Mouse (Mus musculus) ES-E14 (cell line): Measurements from ENCODE around the gene Stat6. TPM values are rescaled to one million over a fixed set of nuclear protein-coding genes. Genes with fewer than 3 reads are reported as not detected.

ENCODE experiments used
- DNase-seq: peaks from one replicate; pipeline ENCODE4 v3.0.0-alpha.2; 2013; ENCODE audit warnings: low read depth, low spot score
- H3K27ac ChIP-seq: 2 replicates; pipeline ENCODE4 v1.5.1; 2012; ENCODE audit warnings: low read depth, mild to moderate bottlenecking, low read length, moderate library complexity, mixed read lengths; ENCODE audit not compliant: poor library complexity, insufficient read depth, severe bottlenecking
- H3K36me3 ChIP-seq: 2 replicates; pipeline ENCODE4 v1.6.1; 2012; ENCODE audit warnings: mild to moderate bottlenecking, low read length, moderate library complexity, mixed read lengths; ENCODE audit not compliant: control insufficient read depth, poor library complexity, insufficient read depth, severe bottlenecking
- H3K4me1 ChIP-seq, 2 experiments: fragments of 150-350 bp in 1 of 2; sonication (generic) in 1 of 2; 2 replicates each; pipeline ENCODE4 v1.6.1; 2012; ENCODE audit warnings: low read length in 2 of 2, mild to moderate bottlenecking in 1 of 2, mixed read lengths in 1 of 2; ENCODE audit not compliant: control insufficient read depth in 2 of 2, insufficient read depth in 2 of 2, poor library complexity in 1 of 2
- H3K4me3 ChIP-seq, 2 experiments: fragments of 150-350 bp in 1 of 2; sonication (generic) in 1 of 2; 2 replicates each; pipeline ENCODE4 v1.5.1; 2012; ENCODE audit warnings: low read length in 2 of 2, low read depth in 1 of 2, mild to moderate bottlenecking in 1 of 2, mixed read lengths in 1 of 2; ENCODE audit not compliant: insufficient read depth in 1 of 2, poor library complexity in 1 of 2, severe bottlenecking in 1 of 2
- H3K9ac ChIP-seq: 2 replicates; pipeline ENCODE4 v1.6.1; 2012; ENCODE audit warnings: low read depth, mild to moderate bottlenecking, low read length, mixed read lengths; ENCODE audit not compliant: poor library complexity, insufficient read depth, severe bottlenecking
- H3K9me3 ChIP-seq: fragments of 150-350 bp; sonication (generic); 2 replicates; pipeline ENCODE4 v1.6.1; 2012; ENCODE audit warnings: low read depth, mild to moderate bottlenecking, low read length; ENCODE audit not compliant: control insufficient read depth, insufficient read depth
- CHD2 ChIP-seq: IDR thresholded peaks from 2 replicates; pipeline ENCODE4 v1.6.1; 2014; ENCODE audit warnings: mild to moderate bottlenecking, low read depth, low read length, inconsistent platforms
- HCFC1 ChIP-seq: IDR thresholded peaks from 2 replicates; pipeline ENCODE4 v1.6.1; 2012; ENCODE audit warnings: low read length, inconsistent platforms, borderline replicate concordance; ENCODE audit not compliant: insufficient read depth
- MAFK ChIP-seq: IDR thresholded peaks from 2 replicates; pipeline ENCODE4 v1.6.1; 2014; ENCODE audit warnings: mild to moderate bottlenecking, low read depth, low read length, inconsistent platforms; ENCODE audit not compliant: insufficient read depth
- ZC3H11A ChIP-seq: IDR thresholded peaks from 2 replicates; pipeline ENCODE4 v1.6.1; 2012; ENCODE audit warnings: low read depth, mild to moderate bottlenecking, inconsistent platforms, low read length, borderline replicate concordance
- ZNF384 ChIP-seq: IDR thresholded peaks from 2 replicates; pipeline ENCODE4 v1.6.1; 2012; ENCODE audit warnings: low read depth, low read length, inconsistent platforms
- in situ Hi-C, 2 experiments: fragments of 600-800 bp; cut with MboI; formaldehyde crosslinking; loops; one replicate each; pipeline ENCODE4 v1.15.1; 2025; ENCODE audit warnings: low sequenced_read_pairs in 2 of 2, inconsistent platforms in 1 of 2; ENCODE audit not compliant: unreplicated experiment in 2 of 2
- total RNA-seq: library from RNA; depleted of rRNA; stranded (reverse); fragments of 300-350 nt; gene quantifications from 2 replicates; pipeline ENCODE4 v1.2.3, GENCODE M21; 2012

Stat6 gene
- total RNA-seq, 1 experiment: 18.6 TPM

DNA sequence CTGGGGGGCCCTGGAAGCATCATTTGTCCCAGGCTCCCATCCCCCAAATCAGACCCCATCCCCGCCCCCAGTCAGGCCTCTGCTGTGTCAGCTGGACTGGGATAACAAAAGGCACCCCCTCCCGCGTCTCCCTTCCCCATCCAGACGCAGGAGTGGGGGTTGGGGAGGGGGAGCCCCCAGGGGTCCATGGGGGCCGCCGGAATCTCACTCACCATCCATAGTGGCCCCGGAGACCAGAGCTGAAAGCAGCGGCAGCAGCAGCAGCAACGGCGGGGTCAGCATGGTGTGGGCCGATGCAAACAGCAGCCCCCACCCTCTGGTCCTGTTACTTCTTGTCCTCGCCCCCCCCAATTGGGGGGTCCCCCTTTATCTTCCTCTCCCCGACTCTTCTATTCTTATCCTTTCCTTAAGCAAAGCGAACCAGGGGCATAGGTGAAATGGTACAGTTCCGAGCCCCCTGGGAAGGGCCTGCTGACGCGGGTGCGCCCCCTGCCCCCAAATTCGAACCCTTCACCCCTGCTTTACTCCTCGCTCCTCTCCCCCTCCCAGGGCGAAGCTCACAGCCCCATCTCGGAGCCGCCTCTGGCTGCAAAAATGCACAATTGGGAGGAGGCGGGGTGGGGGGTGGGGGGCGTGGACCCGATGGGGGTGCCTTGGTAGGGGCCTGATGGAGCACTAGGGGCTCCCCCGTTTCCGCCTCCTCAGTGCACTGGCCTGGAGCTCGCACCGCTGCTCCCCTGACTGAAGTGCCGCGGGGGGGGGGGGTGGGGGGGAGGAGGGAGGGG lies 22.2 kb upstream of the Stat6 start, which contains the start of gene Lrp1:
Gene Lrp1, minus strand, starts transcription at position 743 of the 785 bp plus-strand sequence.
- TF ChIP-seq CHD2 (no peak), ZNF384 (no peak), HCFC1 (no peak), ZC3H11A (no peak), MAFK (no peak)
- in situ Hi-C loops: no loop called here
- DNase-seq: no peak
- Histone ChIP-seq H3K27ac (peak within 1 kb of the TSS; percentile 43; the same call in 1 of the 2 replicates), H3K9me3 (no peaks in the 10 kb centered on the region), H3K4me3 (peak within 1 kb of the TSS; percentile 66 to 72), H3K36me3 (no peaks in the 10 kb centered on the region), H3K4me1 (peaks cover 6 to 19% of the 10 kb centered on the region in 2 experiments; a peak in 3 of 4 replicates), H3K9ac (peak within 1 kb of the TSS; percentile 61; the same call in 1 of the 2 replicates)

GRCm38 (mm10) chr10:127621191-127622056 lies 21.4 kb upstream of the Stat6 start:
- in situ Hi-C loops: no loop called here
- peak; percentile 91 for DNase-seq

DNA sequence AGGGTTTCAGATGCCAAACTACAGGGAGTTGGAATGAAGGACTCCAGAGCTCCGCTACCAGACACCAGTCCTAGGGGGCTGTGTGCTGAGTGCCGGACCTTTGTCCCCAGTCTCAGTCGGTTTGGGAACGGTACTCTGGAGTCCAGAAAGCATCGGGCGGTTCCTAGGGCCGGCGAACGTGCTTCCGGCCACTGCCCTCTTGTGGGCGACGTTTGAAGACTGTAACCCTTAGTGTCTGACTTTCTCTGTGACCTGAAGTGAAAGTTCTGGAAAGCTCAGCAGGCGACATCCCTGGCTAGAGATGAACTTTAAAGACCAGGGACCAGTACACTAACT lies 20.8 kb upstream of the Stat6 start:
- peaks cover 1 to 14% of the 10 kb centered on the region in 2 experiments; a peak in 2 of 4 replicates for H3K4me1 ChIP-seq
- no peaks in the 10 kb centered on the region for H3K36me3 ChIP-seq

More at GRCm38 (mm10) chr10:127621191-127622056, 21.4 kb upstream of the Stat6 start:
- TF ChIP-seq HCFC1 (peak; percentile 43; the same call in 1 of the 2 replicates), ZNF384 (no peak; the same call in 1 of the 2 replicates)
- H3K4me1 ChIP-seq: peaks cover 4 to 14% of the 10 kb centered on the region in 2 experiments; a peak in 3 of 4 replicates
- H3K9ac ChIP-seq: peak overlapping the region; percentile 47; the same call in 1 of the 2 replicates
- H3K36me3 ChIP-seq: no peaks in the 10 kb centered on the region
- H3K27ac ChIP-seq: peak overlapping the region; percentile 43; the same call in 1 of the 2 replicates
- no peaks in the 10 kb centered on the region; the same call in 1 of the 2 replicates for H3K9me3 ChIP-seq
- H3K4me3 ChIP-seq: peak overlapping the region; percentile 66 to 72

DNA sequence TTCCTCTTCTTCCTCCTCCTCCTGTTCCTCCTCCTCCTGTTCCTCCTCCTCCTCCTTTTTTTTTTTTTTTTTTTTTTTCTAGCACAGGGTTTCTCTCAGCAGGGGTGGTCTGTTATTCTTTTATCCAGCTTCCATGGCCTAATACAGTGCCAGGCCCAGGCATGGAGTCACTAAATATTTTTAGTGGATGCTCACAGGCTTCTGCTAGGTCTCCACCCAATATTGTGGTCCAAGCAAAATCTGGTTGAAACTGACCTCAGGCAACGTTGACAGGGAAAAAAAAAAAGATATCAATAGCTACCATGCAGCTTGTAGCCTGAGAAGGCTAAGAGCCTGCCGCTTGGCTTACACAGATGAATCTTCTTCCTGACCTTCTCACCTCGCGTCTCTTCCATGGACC lies 20.1 kb upstream of the Stat6 start:
- TF ChIP-seq CHD2 (no peak), ZNF384 (no peak), HCFC1 (no peak), ZC3H11A (no peak), MAFK (no peak)
- H3K9ac ChIP-seq: no peak overlapping the region
- no peaks in the 10 kb centered on the region; the same call in 1 of the 2 replicates for H3K9me3 ChIP-seq
- H3K4me1 ChIP-seq: peaks cover 1 to 14% of the 10 kb centered on the region in 2 experiments; a peak in 2 of 4 replicates
- no peak for DNase-seq
- H3K27ac ChIP-seq: no peak overlapping the region
- no peak overlapping the region for H3K4me3 ChIP-seq
- in situ Hi-C loops: no loop called here
- no peaks in the 10 kb centered on the region for H3K36me3 ChIP-seq

More for the DNA sequence above, 20.8 kb upstream of the Stat6 start:
- no peak overlapping the region; the same call in 1 of the 2 replicates for H3K9ac ChIP-seq
- H3K9me3 ChIP-seq: no peaks in the 10 kb centered on the region; the same call in 1 of the 2 replicates
- H3K4me3 ChIP-seq: peak overlapping the region; percentile 63 to 72
- no peak overlapping the region for H3K27ac ChIP-seq
- TF ChIP-seq MAFK (no peak), ZC3H11A (no peak)
- in situ Hi-C loops: no loop called here
- DNase-seq: no peak
